Mouse (Mus musculus) stomach, embryonic 15.5 days (tissue): ENCODE data around the gene Begain. TPM values are rescaled to one million over a fixed set of nuclear protein-coding genes. Genes with fewer than 3 reads are reported as not detected.

Experiments
- ATAC-seq: fragments of 200-750 bp; cut with Nextera tagmentation; 2 replicates; pipeline ENCODE4 v1.8.0; 2017; ENCODE audit warnings: low read depth, moderate number of reproducible peaks, moderate TSS enrichment; ENCODE audit not compliant: insufficient read depth, low FRiP score
- H3K27ac ChIP-seq: fragments of 300-500 bp; sonication (generic); 2 replicates; pipeline ENCODE4 v1.5.1; 2015; ENCODE audit warnings: mild to moderate bottlenecking, inconsistent platforms
- H3K27me3 ChIP-seq: fragments of 300-500 bp; sonication (generic); replicated peaks from 2 replicates; pipeline ENCODE4 v1.6.1; 2015; ENCODE audit warnings: inconsistent platforms
- H3K36me3 ChIP-seq: fragments of 300-500 bp; sonication (generic); 2 replicates; pipeline ENCODE4 v1.6.1; 2015; ENCODE audit warnings: inconsistent platforms
- H3K4me1 ChIP-seq: fragments of 300-500 bp; sonication (generic); 2 replicates; pipeline ENCODE4 v1.6.1; 2015; ENCODE audit warnings: inconsistent platforms
- H3K4me2 ChIP-seq: fragments of 300-500 bp; sonication (generic); 2 replicates; pipeline ENCODE4 v1.6.1; 2015; ENCODE audit warnings: mild to moderate bottlenecking, inconsistent platforms
- H3K4me3 ChIP-seq: fragments of 300-500 bp; sonication (generic); replicated peaks from 2 replicates; pipeline ENCODE4 v1.5.1; 2015; ENCODE audit warnings: inconsistent platforms
- H3K9ac ChIP-seq: fragments of 300-500 bp; sonication (generic); 2 replicates; pipeline ENCODE4 v1.6.1; 2015; ENCODE audit warnings: inconsistent platforms
- H3K9me3 ChIP-seq: fragments of 300-500 bp; sonication (generic); 2 replicates; pipeline ENCODE4 v1.6.1; 2016; ENCODE audit warnings: inconsistent platforms
- WGBS: fragments of 180-500 bp; shearing (Covaris S2); methylation state at CpG from one replicate; pipeline ENCODE4 v1.1.7; 2015; 5-methylcytosine and 5-hydroxymethylcytosine counted together
- polyA plus RNA-seq: library from polyadenylated mRNA; unstranded; fragments of >200 nt; fragmentation: Nextera tagmentation; extraction: Ambion mirVana; gene quantifications from 2 replicates; pipeline ENCODE4 v1.2.1, GENCODE M21; 2015

The Begain gene
- polyA plus RNA-seq, 1 experiment from 2014 or later: 9.8 TPM

- 4% methylated on average over 19 of the region's 19 CpGs for WGBS
- ATAC-seq: peak; percentile 50
Observed at GRCm38 (mm10) chr12:108994436-108995031, 73.5 kb downstream of the Begain start.

GRCm38 (mm10) chr12:108993046-108993445, 75.0 kb downstream of the Begain start:
- H3K4me2 ChIP-seq: no peak overlapping the region
- no peak overlapping the region for H3K9ac ChIP-seq
- 61% methylated on average over 2 of the region's 2 CpGs for WGBS
- H3K27ac ChIP-seq: no peak overlapping the region
- H3K9me3 ChIP-seq: no peaks in the 10 kb centered on the region
- no peaks in the 10 kb centered on the region for H3K4me1 ChIP-seq
- no peaks in the 10 kb centered on the region for H3K27me3 ChIP-seq
- ATAC-seq: no peak
- H3K4me3 ChIP-seq: no peak overlapping the region
- no peaks in the 10 kb centered on the region for H3K36me3 ChIP-seq

More at GRCm38 (mm10) chr12:108994436-108995031, 73.5 kb downstream of the Begain start:
- 0 out of 2 replicates have a peak overlapping the region, but pooled peaks have one; percentile 8 for H3K4me3 ChIP-seq
- peak overlapping the region; percentile 45 for H3K4me2 ChIP-seq
- H3K9ac ChIP-seq: no peak overlapping the region
- no peaks in the 10 kb centered on the region for H3K36me3 ChIP-seq
- H3K4me1 ChIP-seq: no peaks in the 10 kb centered on the region
- no peak overlapping the region for H3K27ac ChIP-seq
- H3K27me3 ChIP-seq: no peaks in the 10 kb centered on the region
- no peaks in the 10 kb centered on the region for H3K9me3 ChIP-seq

- no peaks in the 10 kb centered on the region for H3K4me1 ChIP-seq
- H3K9ac ChIP-seq: no peak overlapping the region
- no peaks in the 10 kb centered on the region for H3K36me3 ChIP-seq
- no peaks in the 10 kb centered on the region for H3K9me3 ChIP-seq
- WGBS: 32% methylated on average over 9 of the region's 9 CpGs
- no peak overlapping the region for H3K4me3 ChIP-seq
- H3K4me2 ChIP-seq: no peak overlapping the region
- ATAC-seq: no peak
- H3K27ac ChIP-seq: no peak overlapping the region
- H3K27me3 ChIP-seq: no peaks in the 10 kb centered on the region
Observed at GRCm38 (mm10) chr12:108990425-108990824, 77.6 kb downstream of the Begain start.

- ATAC-seq: no peak
- WGBS: 90% methylated on average over 9 of the region's 9 CpGs
- no peaks in the 10 kb centered on the region for H3K4me1 ChIP-seq
- no peaks in the 10 kb centered on the region for H3K36me3 ChIP-seq
- H3K27me3 ChIP-seq: no peaks in the 10 kb centered on the region
- H3K27ac ChIP-seq: no peak overlapping the region
- no peak overlapping the region for H3K4me3 ChIP-seq
- H3K9me3 ChIP-seq: no peaks in the 10 kb centered on the region
- no peak overlapping the region for H3K9ac ChIP-seq
- no peak overlapping the region for H3K4me2 ChIP-seq
Observed at GRCm38 (mm10) chr12:108987448-108987847, 80.6 kb downstream of the Begain start.

- no peak overlapping the region for H3K4me2 ChIP-seq
- 67% methylated on average over 6 of the region's 6 CpGs for WGBS
- H3K27me3 ChIP-seq: no peaks in the 10 kb centered on the region
- H3K4me3 ChIP-seq: no peak overlapping the region
- ATAC-seq: no peak
- H3K27ac ChIP-seq: no peak overlapping the region
- H3K9ac ChIP-seq: no peak overlapping the region
- H3K9me3 ChIP-seq: no peaks in the 10 kb centered on the region
- no peaks in the 10 kb centered on the region for H3K4me1 ChIP-seq
- no peaks in the 10 kb centered on the region for H3K36me3 ChIP-seq
Observed at GRCm38 (mm10) chr12:108985025-108985424, 83.0 kb downstream of the Begain start.

GRCm38 (mm10) chr12:108984471-108984870, 83.5 kb downstream of the Begain start:
- WGBS: 74% methylated on average over 8 of the region's 8 CpGs
- H3K4me1 ChIP-seq: no peaks in the 10 kb centered on the region
- H3K36me3 ChIP-seq: no peaks in the 10 kb centered on the region
- H3K27me3 ChIP-seq: no peaks in the 10 kb centered on the region
- H3K9me3 ChIP-seq: no peaks in the 10 kb centered on the region
- ATAC-seq: no peak
- H3K27ac ChIP-seq: no peak overlapping the region
- no peak overlapping the region for H3K4me3 ChIP-seq
- no peak overlapping the region for H3K9ac ChIP-seq
- H3K4me2 ChIP-seq: no peak overlapping the region

GRCm38 (mm10) chr12:108983496-108983895, 84.5 kb downstream of the Begain start:
- H3K27ac ChIP-seq: no peak overlapping the region
- H3K27me3 ChIP-seq: no peaks in the 10 kb centered on the region
- H3K4me1 ChIP-seq: no peaks in the 10 kb centered on the region
- H3K9ac ChIP-seq: no peak overlapping the region
- H3K4me3 ChIP-seq: no peak overlapping the region
- ATAC-seq: no peak
- 87% methylated on average over 6 of the region's 6 CpGs for WGBS
- no peaks in the 10 kb centered on the region for H3K9me3 ChIP-seq
- no peak overlapping the region for H3K4me2 ChIP-seq
- no peaks in the 10 kb centered on the region for H3K36me3 ChIP-seq

GRCm38 (mm10) chr12:108982684-108982960, 85.4 kb downstream of the Begain start:
- H3K36me3 ChIP-seq: no peaks in the 10 kb centered on the region
- no peak overlapping the region for H3K4me2 ChIP-seq
- no peak overlapping the region for H3K27ac ChIP-seq
- H3K4me1 ChIP-seq: no peaks in the 10 kb centered on the region
- no peak for ATAC-seq
- H3K9me3 ChIP-seq: no peaks in the 10 kb centered on the region
- no peak overlapping the region for H3K9ac ChIP-seq
- no peaks in the 10 kb centered on the region for H3K27me3 ChIP-seq
- H3K4me3 ChIP-seq: no peak overlapping the region
- WGBS: 83% methylated on average over 6 of the region's 6 CpGs

Other genes with a start within 250 kb of the Begain start
- gene Slc25a29, start 232.3 kb downstream of the Begain start, polyA plus RNA-seq: 7.2 and 8.3 TPM in 2 replicates
- gene Slc25a47, start 232.2 kb downstream of the Begain start, polyA plus RNA-seq: 8.9 and 9.8 TPM in 2 replicates
- gene Wdr25, start 174.6 kb downstream of the Begain start, polyA plus RNA-seq: 8.3 and 9.6 TPM in 2 replicates
- gene Wars, start 174.0 kb downstream of the Begain start, polyA plus RNA-seq: 91.1 and 96.6 TPM in 2 replicates